Mouse (Mus musculus) embryonic facial prominence, embryonic 10.5 days (tissue): ENCODE data around the gene Nr3c2. TPM values are rescaled to one million over a fixed set of nuclear protein-coding genes. Genes with fewer than 3 reads are reported as not detected.

Experiments
- DNase-seq: peaks from one replicate; pipeline ENCODE4 v3.0.0-alpha.2; 2017; ENCODE audit warnings: low spot score
- H3K27ac ChIP-seq: fragments of 300-500 bp; sonication (generic); replicated peaks from 2 replicates; pipeline ENCODE4 v1.5.1; 2016; ENCODE audit warnings: mild to moderate bottlenecking
- H3K27me3 ChIP-seq: fragments of 300-500 bp; sonication (generic); replicated peaks from 2 replicates; pipeline ENCODE4 v1.6.1; 2016; ENCODE audit warnings: low read depth, mild to moderate bottlenecking; ENCODE audit not compliant: poor library complexity, severe bottlenecking
- H3K36me3 ChIP-seq: fragments of 300-500 bp; sonication (generic); replicated peaks from 2 replicates; pipeline ENCODE4 v1.6.1; 2016; ENCODE audit warnings: mild to moderate bottlenecking, moderate library complexity
- H3K4me1 ChIP-seq: fragments of 300-500 bp; sonication (generic); 2 replicates; pipeline ENCODE4 v1.6.1; 2016
- H3K4me3 ChIP-seq: fragments of 300-500 bp; sonication (generic); 2 replicates; pipeline ENCODE4 v1.5.1; 2016; ENCODE audit warnings: mild to moderate bottlenecking, moderate library complexity
- H3K9me3 ChIP-seq: fragments of 300-500 bp; sonication (generic); 2 replicates; pipeline ENCODE4 v1.6.1; 2016; ENCODE audit warnings: mild to moderate bottlenecking
- WGBS: fragments of 180-500 bp; shearing (Covaris S2); methylation state at CpG from one replicate; pipeline ENCODE4 v1.1.7; 2016; 5-methylcytosine and 5-hydroxymethylcytosine counted together
- polyA plus RNA-seq: library from polyadenylated mRNA; unstranded; fragments of >200 nt; fragmentation: Nextera tagmentation; extraction: Ambion mirVana; gene quantifications from 2 replicates; pipeline ENCODE4 v1.2.1, GENCODE M21; 2016

Nr3c2 gene
- polyA plus RNA-seq, 1 experiment from 2014 or later, result 0.15 TPM

GRCm38 (mm10) chr8:77282605-77283236, 383.5 kb downstream of the Nr3c2 start:
- no peaks in the 10 kb centered on the region for H3K27me3 ChIP-seq
- H3K36me3 ChIP-seq, result no peaks in the 10 kb centered on the region
- WGBS, result 86% methylated on average over 7 of the region's 7 CpGs
- H3K4me3 ChIP-seq, result no peak overlapping the region
- H3K27ac ChIP-seq, result no peak overlapping the region
- DNase-seq, result no peak
- peaks cover 26% of the 10 kb centered on the region for H3K4me1 ChIP-seq
- H3K9me3 ChIP-seq, result no peaks in the 10 kb centered on the region

GRCm38 (mm10) chr8:77284473-77284872, 385.2 kb downstream of the Nr3c2 start:
- Histone ChIP-seq H3K27ac (no peak overlapping the region), H3K4me1 (peaks cover 24% of the 10 kb centered on the region), H3K36me3 (no peaks in the 10 kb centered on the region), H3K9me3 (no peaks in the 10 kb centered on the region), H3K27me3 (no peaks in the 10 kb centered on the region), H3K4me3 (no peak overlapping the region)
- DNase-seq, result no peak
- 89% methylated on average over 3 of the region's 3 CpGs for WGBS

DNA sequence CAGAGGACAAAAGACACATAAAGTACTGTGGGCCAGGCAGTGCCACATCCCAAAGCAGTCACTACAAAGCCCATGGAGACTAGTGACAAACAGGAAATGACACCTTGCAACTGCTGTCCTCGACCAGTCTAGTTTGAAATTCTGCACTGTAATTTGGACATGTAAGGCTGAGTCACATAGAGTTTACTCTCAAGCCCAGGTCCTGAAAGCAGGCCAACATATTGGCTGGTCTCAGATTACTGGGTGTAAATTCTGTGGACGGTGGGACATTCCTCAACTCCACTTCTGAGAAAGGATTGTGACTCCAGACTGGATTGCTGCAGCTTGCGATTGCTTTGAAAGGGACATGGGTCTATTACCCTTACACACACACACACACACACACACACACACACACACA, 388.8 kb downstream of the Nr3c2 start:
- Histone ChIP-seq H3K27ac (no peak overlapping the region), H3K9me3 (no peaks in the 10 kb centered on the region), H3K36me3 (no peaks in the 10 kb centered on the region), H3K27me3 (no peaks in the 10 kb centered on the region), H3K4me3 (no peak overlapping the region), H3K4me1 (0 out of 2 replicates have a peak, but pooled peaks cover 5% of the 10 kb centered on the region)
- DNase-seq, result no peak
- WGBS, result 74% methylated on average over 3 of the region's 3 CpGs

DNA sequence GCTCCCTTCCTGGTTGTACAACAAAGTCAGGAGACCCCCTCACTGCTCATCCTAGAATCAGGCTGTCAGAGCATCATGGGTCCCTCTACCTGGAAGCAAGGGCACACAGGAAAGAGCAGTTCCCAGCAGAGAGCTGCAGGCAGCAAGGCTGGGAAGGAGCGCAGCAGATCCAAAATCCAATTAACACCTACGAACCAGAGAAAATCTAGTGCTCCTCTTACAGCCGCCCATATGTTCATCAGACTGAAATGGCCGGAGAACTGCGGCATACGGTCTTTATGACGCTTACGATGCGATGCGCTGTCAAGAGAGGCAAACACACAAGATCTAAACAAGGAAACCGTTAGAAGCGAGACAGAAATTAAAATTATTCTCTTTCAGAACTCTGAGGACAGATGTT, 389.2 kb downstream of the Nr3c2 start:
- H3K9me3 ChIP-seq, result no peaks in the 10 kb centered on the region
- WGBS, result 92% methylated on average over 12 of the region's 12 CpGs
- 0 out of 2 replicates have a peak, but pooled peaks cover 7% of the 10 kb centered on the region for H3K4me1 ChIP-seq
- no peaks in the 10 kb centered on the region for H3K36me3 ChIP-seq
- H3K27ac ChIP-seq, result no peak overlapping the region
- no peaks in the 10 kb centered on the region for H3K27me3 ChIP-seq
- no peak for DNase-seq
- H3K4me3 ChIP-seq, result no peak overlapping the region

- Histone ChIP-seq H3K4me3 (no peak overlapping the region), H3K27me3 (no peaks in the 10 kb centered on the region), H3K9me3 (peaks cover 12% of the 10 kb centered on the region; the same call in 1 of the 2 replicates), H3K36me3 (peaks cover 18% of the 10 kb centered on the region), H3K4me1 (0 out of 2 replicates have a peak, but pooled peaks cover 7% of the 10 kb centered on the region), H3K27ac (no peak overlapping the region)
- WGBS, result 74% methylated on average over 4 of the region's 4 CpGs
- no peak for DNase-seq
Observed at GRCm38 (mm10) chr8:77292120-77292519, 392.9 kb downstream of the Nr3c2 start.

DNA sequence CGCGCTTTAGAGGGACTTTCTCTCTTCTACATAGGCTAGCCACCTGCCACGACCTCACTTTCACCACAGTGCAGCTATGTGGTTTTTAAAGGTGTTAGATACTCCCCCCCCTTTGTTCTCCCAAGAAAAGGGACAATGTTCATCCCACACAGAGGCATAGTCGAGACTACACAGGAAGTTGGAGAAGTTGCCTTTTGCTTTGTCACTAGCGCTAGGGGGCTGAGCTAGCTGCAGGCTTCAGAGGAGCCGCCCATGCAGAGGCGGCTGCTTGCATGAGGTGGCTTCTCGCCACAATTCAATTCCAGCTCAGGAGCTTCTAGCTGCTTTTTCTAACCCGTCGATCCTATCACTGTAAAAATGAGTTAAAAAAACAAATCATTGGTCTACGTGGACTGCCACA, 393.4 kb downstream of the Nr3c2 start:
- WGBS, result 77% methylated on average over 11 of the region's 11 CpGs
- no peak for DNase-seq
- Histone ChIP-seq H3K27me3 (no peaks in the 10 kb centered on the region), H3K27ac (no peak overlapping the region), H3K36me3 (peaks cover 22% of the 10 kb centered on the region), H3K9me3 (peaks cover 12% of the 10 kb centered on the region; the same call in 1 of the 2 replicates), H3K4me3 (no peak overlapping the region), H3K4me1 (0 out of 2 replicates have a peak, but pooled peaks cover 7% of the 10 kb centered on the region)

DNA sequence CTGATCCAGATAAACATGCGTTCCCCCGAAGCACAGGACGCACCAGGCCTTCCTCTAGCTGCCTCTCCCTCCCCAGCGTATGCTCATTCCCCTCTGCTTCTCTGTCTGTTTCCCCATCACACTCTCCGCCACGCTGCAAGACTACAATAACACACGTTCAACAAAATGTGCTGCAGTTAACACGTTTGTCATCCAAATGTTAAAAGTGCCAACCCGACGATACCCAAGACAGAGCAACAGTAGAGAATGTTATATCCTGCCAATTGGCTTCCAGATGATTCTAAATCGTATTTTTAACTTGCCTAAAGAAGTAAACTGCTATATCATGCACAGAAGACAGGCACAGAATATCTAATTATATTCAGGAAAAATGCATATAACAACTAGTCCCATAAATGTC, 395.4 kb downstream of the Nr3c2 start:
- no peak overlapping the region for H3K4me3 ChIP-seq
- WGBS, result 92% methylated on average over 11 of the region's 11 CpGs
- H3K27ac ChIP-seq, result no peak overlapping the region
- peaks cover 22% of the 10 kb centered on the region for H3K36me3 ChIP-seq
- H3K9me3 ChIP-seq, result peaks cover 12% of the 10 kb centered on the region; the same call in 1 of the 2 replicates
- H3K4me1 ChIP-seq, result 0 out of 2 replicates have a peak, but pooled peaks cover 7% of the 10 kb centered on the region
- DNase-seq, result no peak
- no peaks in the 10 kb centered on the region for H3K27me3 ChIP-seq
